Mouse (Mus musculus) kidney, postnatal 0 days (tissue): Measurements from ENCODE around the gene Igsf9. TPM values are rescaled to one million over a fixed set of nuclear protein-coding genes. Genes with fewer than 3 reads are reported as not detected.
A peak's percentile ranks its signal among the peaks of the same experiment; 100 is the strongest.

Source experiments
- ATAC-seq: fragments of 200-750 bp; cut with Nextera tagmentation; replicated peaks from 2 replicates; pipeline ENCODE4 v1.8.0; 2017; ENCODE audit warnings: low read depth, moderate number of reproducible peaks, moderate TSS enrichment, moderate library complexity; ENCODE audit not compliant: low FRiP score
- DNase-seq: peaks from one replicate; pipeline ENCODE4 v3.0.0-alpha.2; 2016; ENCODE audit warnings: low spot score
- H3K27ac ChIP-seq: fragments of 300-500 bp; sonication (generic); 2 replicates; pipeline ENCODE4 v1.5.1; 2014; ENCODE audit warnings: mild to moderate bottlenecking
- H3K27me3 ChIP-seq: fragments of 300-500 bp; sonication (generic); 2 replicates; pipeline ENCODE4 v1.6.1; 2014; ENCODE audit warnings: low read length, mixed read lengths; ENCODE audit not compliant: insufficient read depth
- H3K36me3 ChIP-seq: fragments of 300-500 bp; sonication (generic); 2 replicates; pipeline ENCODE4 v1.6.1; 2014; ENCODE audit warnings: low read length, mixed read lengths; ENCODE audit not compliant: insufficient read depth
- H3K4me1 ChIP-seq: fragments of 300-500 bp; sonication (generic); replicated peaks from 2 replicates; pipeline ENCODE4 v1.6.1; 2014; ENCODE audit warnings: antibody characterized with exemption, low read length, mixed read lengths; ENCODE audit not compliant: insufficient read depth
- H3K4me2 ChIP-seq: fragments of 300-500 bp; sonication (generic); 2 replicates; pipeline ENCODE4 v1.6.1; 2014; ENCODE audit warnings: mild to moderate bottlenecking, low read length, moderate library complexity, mixed read lengths
- H3K4me3 ChIP-seq: fragments of 300-500 bp; sonication (generic); replicated peaks from 2 replicates; pipeline ENCODE4 v1.5.1; 2014; ENCODE audit warnings: low read depth, low read length
- H3K9ac ChIP-seq: fragments of 300-500 bp; sonication (generic); 2 replicates; pipeline ENCODE4 v1.6.1; 2014; ENCODE audit warnings: low read depth, low read length
- H3K9me3 ChIP-seq: fragments of 300-500 bp; sonication (generic); replicated peaks from 2 replicates; pipeline ENCODE4 v1.6.1; 2016; ENCODE audit warnings: low read length, inconsistent platforms, mixed read lengths
- CTCF ChIP-seq: IDR thresholded peaks from 2 replicates; pipeline ENCODE4 v1.5.1; 2016; ENCODE audit warnings: antibody characterized with exemption, low read depth, mild to moderate bottlenecking, moderate library complexity
- WGBS: fragments of 180-500 bp; shearing (Covaris S2); extraction: QIAGEN DNeasy Blood & Tissue Kit; methylation state at CpG from one replicate; pipeline ENCODE4 v1.1.7; 2014; 5-methylcytosine and 5-hydroxymethylcytosine counted together
- polyA plus RNA-seq: library from polyadenylated mRNA; unstranded; fragments of >200 nt; fragmentation: Nextera tagmentation; extraction: Ambion mirVana; gene quantifications from 2 replicates; pipeline ENCODE4 v1.2.1, GENCODE M21; 2015

The Igsf9 gene
- polyA plus RNA-seq, 1 experiment from 2014 or later = 12.5 TPM

DNA sequence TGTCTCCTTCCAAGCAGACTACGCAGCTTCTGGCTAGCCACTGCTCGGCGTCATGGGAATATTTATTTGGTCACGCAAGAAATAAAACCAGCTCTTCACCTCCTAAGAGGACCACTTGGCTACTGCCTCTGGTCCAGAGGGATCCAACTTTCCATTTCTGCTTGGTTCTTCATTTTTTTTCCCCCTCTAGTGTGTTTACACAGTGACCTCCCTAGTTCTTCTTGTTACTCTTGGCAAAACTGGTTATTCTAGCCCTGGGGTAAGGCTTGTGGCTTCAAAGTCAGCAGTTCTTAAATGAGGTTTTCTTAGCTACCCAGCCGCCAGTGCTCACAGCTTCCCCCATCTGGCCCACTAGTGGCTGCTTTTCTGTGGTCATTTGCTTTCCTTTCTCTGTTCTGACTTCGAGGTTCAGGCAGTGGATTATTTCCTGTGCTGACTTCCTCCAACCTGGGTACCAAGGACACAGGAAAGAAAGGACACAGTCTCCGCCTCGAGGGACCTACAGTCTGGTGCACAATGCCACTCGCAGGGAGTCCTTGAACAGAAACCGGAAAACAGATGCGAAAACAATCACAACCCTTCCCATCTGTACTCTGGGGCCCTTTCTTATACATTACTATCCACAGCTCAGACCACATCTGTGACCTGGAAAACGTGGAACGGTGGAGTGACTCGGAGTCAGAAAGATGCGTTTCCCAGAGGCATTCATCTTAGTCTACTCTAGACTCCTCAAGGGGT, 43.6 kb downstream of the Igsf9 start:
- Histone ChIP-seq H3K27me3 (no peaks in the 10 kb centered on the region), H3K9me3 (no peaks in the 10 kb centered on the region), H3K4me1 (peaks cover 12% of the 10 kb centered on the region), H3K36me3 (no peaks in the 10 kb centered on the region), H3K4me3 (no peak overlapping the region), H3K4me2 (0 out of 2 replicates have a peak overlapping the region, but pooled peaks have one; percentile 23), H3K9ac (no peak overlapping the region), H3K27ac (peak overlapping the region; percentile 14)
- DNase-seq (peak; percentile 75), ATAC-seq (no peak)
- TF ChIP-seq CTCF = peak; percentile 53
- WGBS = 39% methylated on average over 15 of the region's 15 CpGs

DNA sequence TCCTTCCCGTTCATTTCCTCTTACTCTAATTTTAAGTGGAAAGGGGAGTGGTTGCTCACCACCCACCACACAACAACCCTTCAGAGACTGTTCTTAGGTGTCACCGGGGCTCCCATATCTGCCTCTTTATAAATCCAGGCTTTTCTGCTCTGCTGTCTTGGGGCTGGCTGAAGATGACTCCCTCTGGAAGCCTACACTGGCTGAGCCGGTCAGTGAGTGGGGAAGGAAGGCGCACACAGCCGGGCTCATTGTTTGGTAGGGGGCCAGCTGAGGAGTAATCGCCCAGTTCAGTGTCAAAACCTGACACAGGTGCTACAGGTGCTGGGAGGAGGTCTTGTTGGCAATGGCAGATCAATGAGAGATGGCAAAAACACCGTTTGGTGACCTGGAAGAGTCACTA, 44.4 kb downstream of the Igsf9 start:
- Histone ChIP-seq H3K4me2 (no peak overlapping the region), H3K36me3 (no peaks in the 10 kb centered on the region), H3K9ac (no peak overlapping the region), H3K4me1 (peaks cover 7% of the 10 kb centered on the region), H3K27me3 (no peaks in the 10 kb centered on the region), H3K9me3 (no peaks in the 10 kb centered on the region), H3K4me3 (no peak overlapping the region), H3K27ac (0 out of 2 replicates have a peak overlapping the region, but pooled peaks have one; percentile 9)
- ATAC-seq (no peak), DNase-seq (no peak)
- TF ChIP-seq CTCF = no peak
- 69% methylated on average over 7 of the region's 7 CpGs for WGBS

GRCm38 (mm10) chr1:172526380-172527081, 44.9 kb downstream of the Igsf9 start:
- Histone ChIP-seq H3K4me2 (no peak overlapping the region), H3K36me3 (no peaks in the 10 kb centered on the region), H3K9ac (no peak overlapping the region), H3K27ac (0 out of 2 replicates have a peak overlapping the region, but pooled peaks have one; percentile 9), H3K4me1 (peaks cover 3% of the 10 kb centered on the region), H3K9me3 (no peaks in the 10 kb centered on the region), H3K4me3 (no peak overlapping the region), H3K27me3 (no peaks in the 10 kb centered on the region)
- 52% methylated on average over 23 of the region's 23 CpGs for whole genome bisulfite sequencing
- DNase-seq (no peak), ATAC-seq (no peak)
- TF ChIP-seq CTCF = no peak

DNA sequence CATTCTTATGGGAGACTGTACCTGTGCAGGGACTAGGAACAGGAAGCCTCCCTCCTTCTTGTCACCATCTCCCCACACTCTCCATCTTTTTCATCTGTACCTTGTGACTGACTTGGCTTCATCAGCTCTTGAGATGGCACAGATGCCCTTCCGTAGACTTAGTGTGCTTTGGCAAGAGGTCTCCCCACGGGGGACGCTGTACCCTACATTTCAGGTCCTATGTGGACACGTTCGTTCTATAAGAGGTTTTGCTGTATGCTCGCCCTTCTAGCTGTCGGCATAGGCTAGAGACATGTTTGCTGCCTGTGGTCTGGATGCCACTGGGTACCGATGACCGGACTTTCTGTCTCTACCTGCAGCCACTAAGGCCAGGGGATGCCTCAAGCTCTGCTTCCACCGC, 45.8 kb downstream of the Igsf9 start:
- no peak overlapping the region for H3K27ac ChIP-seq
- no peak for DNase-seq
- WGBS = 93% methylated on average over 10 of the region's 10 CpGs
- ATAC-seq = no peak
- no peak overlapping the region for H3K4me3 ChIP-seq
- H3K4me1 ChIP-seq = peaks cover 7% of the 10 kb centered on the region
- H3K27me3 ChIP-seq = no peaks in the 10 kb centered on the region
- H3K4me2 ChIP-seq = no peak overlapping the region
- H3K9ac ChIP-seq = no peak overlapping the region
- no peaks in the 10 kb centered on the region for H3K9me3 ChIP-seq
- TF ChIP-seq CTCF = no peak
- no peaks in the 10 kb centered on the region for H3K36me3 ChIP-seq

DNA sequence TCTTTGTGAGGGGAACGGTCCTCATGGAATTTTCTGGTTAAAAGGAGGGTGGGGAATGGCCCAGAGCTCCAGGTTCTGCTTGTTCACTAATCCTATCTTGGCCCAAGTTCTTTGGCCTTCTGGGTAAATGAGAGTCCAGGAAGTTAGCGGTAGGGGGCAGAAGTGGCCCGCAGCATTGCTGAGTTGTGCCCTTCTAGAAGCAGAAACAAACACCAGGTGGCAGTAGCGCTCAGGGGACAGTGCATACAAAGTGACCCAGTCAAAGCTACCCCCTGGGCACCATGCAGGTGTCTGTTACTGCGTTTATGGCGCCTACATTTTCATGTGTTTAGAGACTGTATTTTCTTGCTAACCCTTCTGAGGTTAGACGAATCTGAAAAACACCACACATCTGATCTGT, 47.1 kb downstream of the Igsf9 start:
- DNase-seq (peak; percentile 96), ATAC-seq (peak; percentile 85)
- TF ChIP-seq CTCF = peak; percentile 100
- Histone ChIP-seq H3K27me3 (no peaks in the 10 kb centered on the region), H3K36me3 (no peaks in the 10 kb centered on the region), H3K4me1 (peaks cover 12% of the 10 kb centered on the region), H3K27ac (no peak overlapping the region), H3K9me3 (no peaks in the 10 kb centered on the region), H3K4me2 (no peak overlapping the region), H3K9ac (no peak overlapping the region), H3K4me3 (no peak overlapping the region)
- 4% methylated on average over 7 of the region's 7 CpGs for WGBS

GRCm38 (mm10) chr1:172530544-172531220, 49.1 kb downstream of the Igsf9 start:
- Histone ChIP-seq H3K36me3 (no peaks in the 10 kb centered on the region), H3K4me1 (peaks cover 12% of the 10 kb centered on the region; the same call in 1 of the 2 replicates), H3K9me3 (no peaks in the 10 kb centered on the region), H3K4me2 (no peak overlapping the region), H3K27ac (no peak overlapping the region), H3K27me3 (no peaks in the 10 kb centered on the region), H3K9ac (no peak overlapping the region), H3K4me3 (no peak overlapping the region)
- TF ChIP-seq CTCF = no peak
- no peak for DNase-seq
- WGBS = 24% methylated on average over 8 of the region's 8 CpGs
- ATAC-seq = no peak
